Mouse (Mus musculus): ENCODE measurements around the gene Gm10318. TPM values are rescaled to one million over a fixed set of nuclear protein-coding genes. Genes with fewer than 3 reads are reported as not detected.
A peak's percentile ranks its signal among the peaks of the same experiment; 100 is the strongest.

Gm10318 gene
- polyA plus RNA-seq, 1 experiment from 2014 or later = not detected

DNA sequence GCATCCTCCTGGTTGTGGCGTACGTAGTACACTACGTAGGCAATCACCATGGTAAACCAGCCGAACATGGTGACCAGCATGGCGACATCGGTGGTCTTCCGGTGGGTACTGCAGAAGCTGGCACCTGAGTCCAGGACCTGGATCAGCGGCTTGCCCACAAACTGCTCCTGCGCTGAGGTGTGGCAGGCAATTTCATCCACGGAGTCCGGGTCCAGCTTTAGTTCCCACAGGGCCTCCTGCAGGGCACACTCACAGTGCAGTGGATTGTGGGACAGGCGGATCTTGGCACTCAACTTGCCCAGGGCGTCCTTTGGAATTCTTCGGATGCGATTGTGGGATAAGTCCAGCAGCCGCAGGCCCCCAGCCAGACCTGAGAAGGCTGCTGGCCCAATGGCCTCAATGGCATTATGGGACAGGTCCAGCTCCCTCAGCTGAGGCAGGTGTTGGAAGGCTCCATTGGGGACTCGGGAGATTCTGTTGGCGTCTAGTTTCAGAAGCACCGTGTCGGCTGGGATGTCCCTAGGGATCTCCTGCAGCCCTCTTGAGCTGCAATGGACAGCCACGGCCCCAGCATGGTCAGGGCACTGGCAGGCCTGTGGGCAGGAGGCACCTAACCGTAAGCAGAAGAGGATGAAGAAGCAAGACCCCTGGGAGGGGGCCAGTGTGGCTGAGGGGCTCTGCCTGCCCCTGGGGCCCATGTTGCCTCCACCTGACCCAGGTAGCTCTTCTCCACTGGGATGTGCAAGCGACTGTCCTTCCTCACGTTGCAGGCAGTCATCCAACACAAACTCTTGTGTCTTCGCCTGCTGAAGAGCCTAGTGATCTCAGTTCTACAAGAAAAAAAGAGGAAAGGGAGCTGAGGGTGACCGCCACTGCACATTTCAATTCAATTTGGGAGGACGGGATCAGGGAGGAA is 48.5 kb downstream of the Gm10318 start:
- Histone ChIP-seq H3K27me3 (ENCODE audit: insufficient read depth, low read length) (peaks cover 6% of the 10 kb centered on the region; the same call in 1 of the 2 replicates), H3K36me3 (replicated peaks; ENCODE audit: insufficient read depth, low read length) (no peaks in the 10 kb centered on the region), H3K9me3 (ENCODE audit: low read length) (no peaks in the 10 kb centered on the region), H3K4me1 (ENCODE audit: insufficient read depth) (peaks cover 9% of the 10 kb centered on the region), H3K4me3 (ENCODE audit: low read depth, low read length) (peak overlapping the region; percentile 64), H3K4me2 (ENCODE audit: low read depth, low read length) (peak overlapping the region; percentile 73), H3K27ac (ENCODE audit: low read depth) (peak overlapping the region; percentile 94), H3K9ac (replicated peaks) (peak overlapping the region; percentile 79)
- no peak for DNase-seq
- TF ChIP-seq EP300 (IDR thresholded peaks at IDR 0.05; ENCODE audit: low read depth) = no peak
- TF ChIP-seq CTCF (IDR thresholded peaks at IDR 0.05; ENCODE audit: low read depth) = no peak
- no peak for ATAC-seq
- WGBS (ENCODE audit: insufficient replicate concordance) = 75% methylated on average over 27 of the region's 27 CpGs

DNA sequence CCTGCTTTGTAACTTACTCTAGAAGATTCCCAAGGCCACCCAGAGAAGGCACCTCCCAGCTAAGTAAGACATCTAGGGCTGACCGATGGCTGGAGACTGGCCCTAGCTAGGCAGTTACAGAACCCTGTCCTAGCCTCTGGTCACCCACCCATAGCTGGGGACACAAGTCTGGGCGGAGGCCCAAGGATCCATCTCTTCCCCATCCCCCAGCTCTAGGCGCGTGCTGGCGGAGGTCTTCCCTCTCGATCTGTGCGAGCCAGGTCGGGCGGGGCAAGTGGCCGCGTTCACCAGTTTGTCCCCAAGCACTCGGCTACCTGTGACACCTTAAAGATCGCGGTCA is 49.2 kb downstream of the Gm10318 start:
- Histone ChIP-seq H3K9me3 (ENCODE audit: low read length) (no peaks in the 10 kb centered on the region), H3K27me3 (ENCODE audit: insufficient read depth, low read length) (peaks cover 6% of the 10 kb centered on the region; the same call in 1 of the 2 replicates), H3K27ac (ENCODE audit: low read depth) (peak overlapping the region; percentile 94), H3K4me1 (ENCODE audit: insufficient read depth) (peaks cover 9% of the 10 kb centered on the region), H3K36me3 (replicated peaks; ENCODE audit: insufficient read depth, low read length) (no peaks in the 10 kb centered on the region), H3K4me3 (ENCODE audit: low read depth, low read length) (peak overlapping the region; percentile 64), H3K4me2 (ENCODE audit: low read depth, low read length) (peak overlapping the region; percentile 73), H3K9ac (replicated peaks) (peak overlapping the region; percentile 79)
- no peak for TF ChIP-seq EP300 (IDR thresholded peaks at IDR 0.05; ENCODE audit: low read depth)
- TF ChIP-seq CTCF (IDR thresholded peaks at IDR 0.05; ENCODE audit: low read depth) = no peak
- WGBS (ENCODE audit: insufficient replicate concordance) = 2% methylated on average over 14 of the region's 14 CpGs
- ATAC-seq = peak; percentile 11; the same call in 1 of the 2 replicates
- DNase-seq = no peak

DNA sequence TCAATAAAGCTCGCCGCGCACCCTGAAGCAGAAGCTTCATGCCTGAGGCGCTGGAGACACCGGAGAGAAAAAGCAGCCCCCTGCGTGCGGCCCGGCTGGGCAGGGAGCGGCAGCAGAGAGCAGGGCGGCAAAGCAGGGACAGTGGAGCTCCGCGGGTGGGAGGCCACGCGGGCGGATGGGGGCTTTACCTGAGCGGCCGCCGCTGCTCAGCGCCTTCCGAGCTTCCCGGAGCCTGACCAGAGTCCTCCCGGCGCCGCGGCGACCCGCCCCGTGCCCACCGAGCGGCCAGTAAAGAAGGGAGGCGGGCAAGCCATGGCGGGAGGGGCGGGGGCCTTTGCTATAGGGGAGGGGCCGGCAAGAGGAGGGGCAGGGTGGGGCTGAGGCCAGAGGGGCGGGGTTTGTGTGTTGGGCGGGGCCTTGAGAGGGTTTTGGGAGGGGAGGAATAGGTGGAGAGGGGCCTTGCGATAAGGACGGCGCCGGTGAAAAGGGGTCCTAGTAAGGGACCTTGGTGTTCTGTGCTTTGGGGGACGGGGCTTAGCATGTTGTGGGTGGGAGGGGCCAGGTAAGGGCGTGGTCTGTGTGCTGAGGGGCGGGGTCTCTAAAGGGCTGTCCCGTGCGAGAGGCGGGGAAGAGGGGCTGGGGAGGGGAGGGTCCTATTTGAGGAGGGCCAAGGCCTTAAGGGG is 49.7 kb downstream of the Gm10318 start, which contains the start of gene Lrrc3:
Gene Lrrc3, minus strand, starts transcription at position 326 of the 683 bp plus-strand sequence.
- Histone ChIP-seq H3K4me1 (ENCODE audit: insufficient read depth) (peaks cover 9% of the 10 kb centered on the region), H3K27ac (ENCODE audit: low read depth) (peak within 1 kb of the TSS; percentile 94), H3K9ac (replicated peaks) (peak within 1 kb of the TSS; percentile 79), H3K27me3 (ENCODE audit: insufficient read depth, low read length) (peaks cover 6% of the 10 kb centered on the region; the same call in 1 of the 2 replicates), H3K4me3 (ENCODE audit: low read depth, low read length) (peak within 1 kb of the TSS; percentile 64), H3K9me3 (ENCODE audit: low read length) (no peaks in the 10 kb centered on the region), H3K36me3 (replicated peaks; ENCODE audit: insufficient read depth, low read length) (no peaks in the 10 kb centered on the region), H3K4me2 (ENCODE audit: low read depth, low read length) (peak within 1 kb of the TSS; percentile 73)
- peak; percentile 23; the same call in 1 of the 2 replicates for TF ChIP-seq CTCF (IDR thresholded peaks at IDR 0.05; ENCODE audit: low read depth)
- no peak for TF ChIP-seq EP300 (IDR thresholded peaks at IDR 0.05; ENCODE audit: low read depth)
- DNase-seq = peak; percentile 85
- ATAC-seq = peak; percentile 78
- under 1% methylated on average over 29 of the region's 46 CpGs for WGBS (ENCODE audit: insufficient replicate concordance)

- H3K27me3 ChIP-seq (ENCODE audit: insufficient read depth, low read length) = peaks cover 6% of the 10 kb centered on the region; the same call in 1 of the 2 replicates
- TF ChIP-seq EP300 (IDR thresholded peaks at IDR 0.05; ENCODE audit: low read depth) (no peak), CTCF (IDR thresholded peaks at IDR 0.05; ENCODE audit: low read depth) (no peak)
- H3K4me2 ChIP-seq (ENCODE audit: low read depth, low read length) = peak overlapping the region; percentile 73
- no peaks in the 10 kb centered on the region for H3K9me3 ChIP-seq (ENCODE audit: low read length)
- peak overlapping the region; percentile 94; the same call in 1 of the 2 replicates for H3K27ac ChIP-seq (ENCODE audit: low read depth)
- no peaks in the 10 kb centered on the region for H3K36me3 ChIP-seq (replicated peaks; ENCODE audit: insufficient read depth, low read length)
- H3K4me1 ChIP-seq (ENCODE audit: insufficient read depth) = peaks cover 3% of the 10 kb centered on the region; the same call in 1 of the 2 replicates
- H3K9ac ChIP-seq (replicated peaks) = peak overlapping the region; percentile 41; the same call in 1 of the 2 replicates
- 6% methylated on average over 35 of the region's 35 CpGs for WGBS (ENCODE audit: insufficient replicate concordance)
- DNase-seq (peak; percentile 89), ATAC-seq (peak; percentile 74)
- H3K4me3 ChIP-seq (ENCODE audit: low read depth, low read length) = peak overlapping the region; percentile 64
Observed at GRCm38 (mm10) chr10:77902894-77903715, 50.4 kb downstream of the Gm10318 start.

Other genes with a start within 250 kb of the Gm10318 start
- gene Sumo3, start 246.8 kb upstream of the Gm10318 start, polyA plus RNA-seq (2015; fragmentation: Nextera tagmentation; extraction: Ambion mirVana) = 105 and 111 TPM in 2 replicates
- gene Gm49325, start 246.7 kb upstream of the Gm10318 start, polyA plus RNA-seq (2015; fragmentation: Nextera tagmentation; extraction: Ambion mirVana) = 8.4 and 13.3 TPM in 2 replicates
- gene Ube2g2, start 230.6 kb upstream of the Gm10318 start, polyA plus RNA-seq (2015; fragmentation: Nextera tagmentation; extraction: Ambion mirVana) = 37.4 and 40.4 TPM in 2 replicates
- gene Tspear, start 166.3 kb upstream of the Gm10318 start, polyA plus RNA-seq (2015; fragmentation: Nextera tagmentation; extraction: Ambion mirVana) = 0.06 TPM in 1 of 2 replicates, not detected in the other
- gene Gm19402, start 162.1 kb upstream of the Gm10318 start, polyA plus RNA-seq (2015; fragmentation: Nextera tagmentation; extraction: Ambion mirVana) = not detected in 2 replicates
- gene Gm9508, start 155.6 kb upstream of the Gm10318 start, polyA plus RNA-seq (2015; fragmentation: Nextera tagmentation; extraction: Ambion mirVana) = not detected in 2 replicates
- gene Gm10272, start 146.2 kb upstream of the Gm10318 start, polyA plus RNA-seq (2015; fragmentation: Nextera tagmentation; extraction: Ambion mirVana) = not detected in 2 replicates
- not detected in 2 replicates for gene Gm10024, start 141.4 kb upstream of the Gm10318 start, polyA plus RNA-seq (2015; fragmentation: Nextera tagmentation; extraction: Ambion mirVana)
- gene Gm10142, start 137.1 kb upstream of the Gm10318 start, polyA plus RNA-seq (2015; fragmentation: Nextera tagmentation; extraction: Ambion mirVana) = not detected in 2 replicates
- gene Krtap12-1, start 132.3 kb upstream of the Gm10318 start, polyA plus RNA-seq (2015; fragmentation: Nextera tagmentation; extraction: Ambion mirVana) = not detected in 2 replicates
- not detected in 2 replicates for gene Gm10100, start 126.4 kb upstream of the Gm10318 start, polyA plus RNA-seq (2015; fragmentation: Nextera tagmentation; extraction: Ambion mirVana)
- not detected in 2 replicates for gene Gm18596, start 110.2 kb upstream of the Gm10318 start, polyA plus RNA-seq (2015; fragmentation: Nextera tagmentation; extraction: Ambion mirVana)
- gene Gm9736, start 101.5 kb upstream of the Gm10318 start, polyA plus RNA-seq (2015; fragmentation: Nextera tagmentation; extraction: Ambion mirVana) = not detected in 2 replicates
- not detected in 2 replicates for gene Gm3233, start 93.2 kb upstream of the Gm10318 start, polyA plus RNA-seq (2015; fragmentation: Nextera tagmentation; extraction: Ambion mirVana)
- gene Gm3238, start 81.5 kb upstream of the Gm10318 start, polyA plus RNA-seq (2015; fragmentation: Nextera tagmentation; extraction: Ambion mirVana) = not detected in 2 replicates
- gene Gm7138, start 75.9 kb upstream of the Gm10318 start, polyA plus RNA-seq (2015; fragmentation: Nextera tagmentation; extraction: Ambion mirVana) = not detected in 2 replicates
- not detected in 2 replicates for gene Gm3250, start 70.3 kb upstream of the Gm10318 start, polyA plus RNA-seq (2015; fragmentation: Nextera tagmentation; extraction: Ambion mirVana)
- not detected in 2 replicates for gene Gm7137, start 64.7 kb upstream of the Gm10318 start, polyA plus RNA-seq (2015; fragmentation: Nextera tagmentation; extraction: Ambion mirVana)
- not detected in 2 replicates for gene Gm9639, start 57.8 kb upstream of the Gm10318 start, polyA plus RNA-seq (2015; fragmentation: Nextera tagmentation; extraction: Ambion mirVana)
- not detected in 2 replicates for gene Gm19668, start 53.7 kb upstream of the Gm10318 start, polyA plus RNA-seq (2015; fragmentation: Nextera tagmentation; extraction: Ambion mirVana)
- gene Gm9507, start 41.0 kb upstream of the Gm10318 start, polyA plus RNA-seq (2015; fragmentation: Nextera tagmentation; extraction: Ambion mirVana) = not detected in 2 replicates
- not detected in 2 replicates for gene Gm2696, start 38.2 kb upstream of the Gm10318 start, polyA plus RNA-seq (2015; fragmentation: Nextera tagmentation; extraction: Ambion mirVana)
- not detected in 2 replicates for gene Krtap10-4, start 25.8 kb upstream of the Gm10318 start, polyA plus RNA-seq (2015; fragmentation: Nextera tagmentation; extraction: Ambion mirVana)
- not detected in 2 replicates for gene Krtap10-10, start 16.9 kb upstream of the Gm10318 start, polyA plus RNA-seq (2015; fragmentation: Nextera tagmentation; extraction: Ambion mirVana)
- not detected in 2 replicates for gene Gm36176, start 6.1 kb upstream of the Gm10318 start, polyA plus RNA-seq (2015; fragmentation: Nextera tagmentation; extraction: Ambion mirVana)
- gene Gm3285, start 9.1 kb downstream of the Gm10318 start, polyA plus RNA-seq (2015; fragmentation: Nextera tagmentation; extraction: Ambion mirVana) = not detected in 2 replicates
- gene Lrrc3, start 49.7 kb downstream of the Gm10318 start, polyA plus RNA-seq (2015; fragmentation: Nextera tagmentation; extraction: Ambion mirVana) = 24.4 and 26.6 TPM in 2 replicates
- gene Trpm2, start 117.7 kb downstream of the Gm10318 start, polyA plus RNA-seq (2015; fragmentation: Nextera tagmentation; extraction: Ambion mirVana) = 1.5 and 1.7 TPM in 2 replicates
- gene 1810043G02Rik, start 125.7 kb downstream of the Gm10318 start, polyA plus RNA-seq (2015; fragmentation: Nextera tagmentation; extraction: Ambion mirVana) = 4.0 and 4.4 TPM in 2 replicates
- gene Pfkl, start 157.2 kb downstream of the Gm10318 start, polyA plus RNA-seq (2015; fragmentation: Nextera tagmentation; extraction: Ambion mirVana) = 23.5 and 31.3 TPM in 2 replicates
- not detected in 2 replicates for gene Dnmt3l, start 189.1 kb downstream of the Gm10318 start, polyA plus RNA-seq (2015; fragmentation: Nextera tagmentation; extraction: Ambion mirVana)
- gene Aire, start 190.8 kb downstream of the Gm10318 start, polyA plus RNA-seq (2015; fragmentation: Nextera tagmentation; extraction: Ambion mirVana) = not detected in 2 replicates
- gene Icosl, start 216.4 kb downstream of the Gm10318 start, polyA plus RNA-seq (2015; fragmentation: Nextera tagmentation; extraction: Ambion mirVana) = 0.86 and 1.2 TPM in 2 replicates